Mouse (Mus musculus) lung, postnatal 0 days (tissue): ENCODE data around the gene 1700007K13Rik. TPM values are rescaled to one million over a fixed set of nuclear protein-coding genes. Genes with fewer than 3 reads are reported as not detected.
A peak's percentile ranks its signal among the peaks of the same experiment; 100 is the strongest.

Experiments used
- ATAC-seq: fragments of 200-750 bp; cut with Nextera tagmentation; 2 replicates; pipeline ENCODE4 v1.8.0; 2017; ENCODE audit warnings: moderate library complexity
- DNase-seq: peaks from one replicate; pipeline ENCODE4 v3.0.0-alpha.2; 2016; ENCODE audit warnings: low spot score
- H3K27ac ChIP-seq: fragments of 300-500 bp; sonication (generic); 2 replicates; pipeline ENCODE4 v1.5.1; 2014; ENCODE audit warnings: antibody characterized with exemption, mild to moderate bottlenecking, low read length, mixed read lengths
- H3K27me3 ChIP-seq: fragments of 300-500 bp; sonication (generic); replicated peaks from 2 replicates; pipeline ENCODE4 v1.6.1; 2014; ENCODE audit warnings: low read length, mixed read lengths; ENCODE audit not compliant: insufficient read depth
- H3K36me3 ChIP-seq: fragments of 300-500 bp; sonication (generic); 2 replicates; pipeline ENCODE4 v1.6.1; 2014; ENCODE audit warnings: low read length, mixed read lengths; ENCODE audit not compliant: insufficient read depth
- H3K4me1 ChIP-seq: fragments of 300-500 bp; sonication (generic); 2 replicates; pipeline ENCODE4 v1.6.1; 2014; ENCODE audit warnings: antibody characterized with exemption, low read depth, low read length, mixed read lengths; ENCODE audit not compliant: insufficient read depth
- H3K4me2 ChIP-seq: fragments of 300-500 bp; sonication (generic); replicated peaks from 2 replicates; pipeline ENCODE4 v1.6.1; 2014; ENCODE audit warnings: low read depth, mild to moderate bottlenecking, low read length, moderate library complexity, mixed read lengths
- H3K4me3 ChIP-seq: fragments of 300-500 bp; sonication (generic); 2 replicates; pipeline ENCODE4 v1.5.1; 2014; ENCODE audit warnings: low read depth, low read length
- H3K9ac ChIP-seq: fragments of 300-500 bp; sonication (generic); replicated peaks from 2 replicates; pipeline ENCODE4 v1.6.1; 2014; ENCODE audit warnings: low read depth, mild to moderate bottlenecking
- H3K9me3 ChIP-seq: fragments of 300-500 bp; sonication (generic); 2 replicates; pipeline ENCODE4 v1.6.1; 2016; ENCODE audit warnings: low read length, mixed read lengths
- CTCF ChIP-seq: IDR thresholded peaks from 2 replicates; pipeline ENCODE4 v1.5.1; 2016; ENCODE audit warnings: antibody characterized with exemption, mild to moderate bottlenecking
- EP300 ChIP-seq: IDR thresholded peaks from 2 replicates; pipeline ENCODE4 v1.6.1; 2016; ENCODE audit warnings: antibody characterized with exemption, mild to moderate bottlenecking, control low read depth
- WGBS: fragments of 180-500 bp; shearing (Covaris S2); extraction: QIAGEN DNeasy Blood & Tissue Kit; methylation state at CpG from one replicate; pipeline ENCODE4 v1.1.7; 2014; 5-methylcytosine and 5-hydroxymethylcytosine counted together
- polyA plus RNA-seq: library from polyadenylated mRNA; unstranded; fragments of >200 nt; fragmentation: Nextera tagmentation; extraction: Ambion mirVana; gene quantifications from 2 replicates; pipeline ENCODE4 v1.2.1, GENCODE M21; 2015

Gene 1700007K13Rik
- polyA plus RNA-seq, 1 experiment from 2014 or later = 13.5 TPM

DNA sequence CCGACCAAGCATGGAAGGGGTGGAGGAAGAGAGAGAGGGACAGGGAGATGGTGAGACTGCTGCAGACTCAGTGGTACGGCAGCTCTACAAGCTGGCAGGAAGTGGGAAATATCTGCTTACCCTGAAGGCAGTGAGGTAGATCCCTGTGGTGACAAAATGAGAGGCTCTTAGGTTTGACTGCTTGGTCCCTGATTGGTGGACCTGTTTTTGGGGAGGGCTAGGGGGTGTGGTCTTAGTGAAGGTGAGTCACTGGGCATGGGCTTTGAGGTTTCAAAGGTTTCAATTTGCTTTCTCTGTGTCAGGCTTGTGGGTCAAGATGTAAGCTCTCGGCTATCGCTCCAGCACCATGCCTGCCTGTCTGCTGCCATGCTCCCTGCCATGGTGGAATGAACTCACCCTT is 21.1 kb downstream of the 1700007K13Rik start:
- 81% methylated on average over 4 of the region's 4 CpGs for WGBS
- no peak overlapping the region for H3K4me3 ChIP-seq

DNA sequence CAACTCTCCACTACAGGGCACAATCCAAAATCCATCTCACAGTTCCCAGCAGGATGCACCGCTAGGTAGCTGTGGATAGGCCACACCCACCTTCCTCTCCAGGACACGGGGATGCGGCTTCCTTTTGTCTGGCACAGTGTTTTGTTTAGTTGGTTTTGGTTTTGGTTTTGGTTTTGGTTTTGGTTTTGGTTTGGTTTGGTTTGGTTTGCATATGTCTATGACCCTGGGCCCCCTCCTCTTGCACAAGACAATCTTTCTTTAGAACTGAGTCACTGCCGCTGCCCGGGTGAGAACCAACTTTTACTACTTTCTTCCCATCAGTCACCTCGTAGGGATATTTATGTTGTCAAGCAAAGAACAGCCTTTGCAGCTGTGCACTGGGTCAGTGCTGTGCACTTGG is 25.3 kb downstream of the 1700007K13Rik start:
- Histone ChIP-seq H3K9me3 (no peaks in the 10 kb centered on the region), H3K4me3 (no peak overlapping the region), H3K9ac (no peak overlapping the region), H3K27ac (no peak overlapping the region), H3K36me3 (no peaks in the 10 kb centered on the region), H3K27me3 (no peaks in the 10 kb centered on the region), H3K4me2 (no peak overlapping the region), H3K4me1 (no peaks in the 10 kb centered on the region)
- TF ChIP-seq EP300 (no peak), CTCF (no peak)
- DNase-seq (no peak), ATAC-seq (no peak)
- 61% methylated on average over 6 of the region's 6 CpGs for WGBS

More for the DNA sequence above, 21.1 kb downstream of the 1700007K13Rik start:
- no peak overlapping the region for H3K4me2 ChIP-seq
- H3K4me1 ChIP-seq = no peaks in the 10 kb centered on the region
- H3K36me3 ChIP-seq = no peaks in the 10 kb centered on the region
- no peak overlapping the region for H3K27ac ChIP-seq
- no peak overlapping the region for H3K9ac ChIP-seq
- TF ChIP-seq CTCF (no peak), EP300 (no peak)
- no peaks in the 10 kb centered on the region for H3K9me3 ChIP-seq
- no peak for DNase-seq
- no peaks in the 10 kb centered on the region for H3K27me3 ChIP-seq
- ATAC-seq = no peak

DNA sequence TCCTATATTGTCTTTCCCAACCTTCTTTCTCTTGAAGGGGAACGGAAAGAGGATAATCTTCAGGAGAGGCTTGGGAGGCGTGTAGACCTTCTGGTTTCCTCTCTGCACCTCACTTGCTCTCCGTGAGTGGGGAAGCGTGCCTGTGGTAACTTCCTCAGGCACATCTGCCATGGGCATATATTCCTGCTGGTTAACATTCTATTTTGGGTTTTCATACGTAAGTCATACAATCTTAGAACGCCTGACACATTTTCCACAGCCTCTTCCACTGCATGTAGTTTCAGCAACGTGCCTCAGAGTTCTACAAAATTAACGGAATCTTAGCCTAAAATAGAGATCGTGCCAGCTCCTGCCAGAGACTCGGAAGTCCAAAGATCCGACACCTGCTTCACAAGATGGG is 30.7 kb downstream of the 1700007K13Rik start:
- H3K9ac ChIP-seq = no peak overlapping the region
- H3K36me3 ChIP-seq = no peaks in the 10 kb centered on the region
- TF ChIP-seq EP300 (no peak), CTCF (no peak)
- no peak overlapping the region for H3K4me3 ChIP-seq
- no peak for ATAC-seq
- no peaks in the 10 kb centered on the region for H3K4me1 ChIP-seq
- no peaks in the 10 kb centered on the region for H3K27me3 ChIP-seq
- 81% methylated on average over 11 of the region's 11 CpGs for WGBS
- no peak overlapping the region for H3K4me2 ChIP-seq
- no peak for DNase-seq
- no peak overlapping the region for H3K27ac ChIP-seq
- H3K9me3 ChIP-seq = no peaks in the 10 kb centered on the region

GRCm38 (mm10) chr2:28433512-28433911 is 32.6 kb downstream of the 1700007K13Rik start:
- Histone ChIP-seq H3K27me3 (no peaks in the 10 kb centered on the region), H3K27ac (no peak overlapping the region), H3K9ac (no peak overlapping the region), H3K4me2 (no peak overlapping the region), H3K4me3 (no peak overlapping the region), H3K9me3 (no peaks in the 10 kb centered on the region), H3K36me3 (no peaks in the 10 kb centered on the region), H3K4me1 (no peaks in the 10 kb centered on the region)
- ATAC-seq (no peak), DNase-seq (peak; percentile 24)
- 0% methylated on average over 1 of the region's 2 CpGs for WGBS
- TF ChIP-seq CTCF = no peak
- no peak for TF ChIP-seq EP300

DNA sequence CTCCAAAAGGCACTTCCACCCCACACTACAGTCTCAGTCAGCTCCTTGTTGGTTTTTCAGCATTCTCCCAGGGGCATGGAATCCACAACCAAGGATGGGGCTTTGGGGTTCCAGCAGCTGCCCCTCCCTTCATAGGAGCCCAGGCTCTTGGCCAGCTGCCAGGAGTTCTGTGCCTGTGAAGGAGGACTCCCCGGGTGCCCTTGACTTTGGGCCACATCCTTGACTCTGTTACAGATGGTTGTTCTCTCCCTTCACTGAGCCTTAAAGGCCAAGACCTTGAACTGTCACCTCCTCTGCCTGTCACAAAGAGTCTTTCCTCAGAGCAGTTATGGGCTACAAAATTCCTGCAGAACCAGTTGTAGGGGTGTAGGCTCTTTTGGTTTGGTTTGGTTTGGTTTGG is 33.3 kb downstream of the 1700007K13Rik start:
- ATAC-seq = peak; percentile 67
- Histone ChIP-seq H3K9ac (no peak overlapping the region), H3K4me2 (no peak overlapping the region), H3K27me3 (no peaks in the 10 kb centered on the region), H3K9me3 (no peaks in the 10 kb centered on the region), H3K4me1 (no peaks in the 10 kb centered on the region), H3K27ac (peak overlapping the region; percentile 51; the same call in 1 of the 2 replicates), H3K4me3 (no peak overlapping the region), H3K36me3 (no peaks in the 10 kb centered on the region)
- WGBS = 0% methylated on average over 1 of the region's 1 CpGs
- TF ChIP-seq CTCF (no peak), EP300 (no peak)
- peak; percentile 51 for DNase-seq

- Histone ChIP-seq H3K4me3 (no peak overlapping the region), H3K36me3 (no peaks in the 10 kb centered on the region), H3K4me2 (no peak overlapping the region), H3K4me1 (no peaks in the 10 kb centered on the region), H3K9me3 (no peaks in the 10 kb centered on the region), H3K27ac (no peak overlapping the region), H3K27me3 (no peaks in the 10 kb centered on the region), H3K9ac (no peak overlapping the region)
- WGBS = 37% methylated on average over 6 of the region's 6 CpGs
- ATAC-seq = peak; percentile 38
- DNase-seq = peak; percentile 20
- TF ChIP-seq CTCF (no peak), EP300 (no peak)
These were observed 35.3 kb downstream of the 1700007K13Rik start for GRCm38 (mm10) chr2:28430846-28431245.

DNA sequence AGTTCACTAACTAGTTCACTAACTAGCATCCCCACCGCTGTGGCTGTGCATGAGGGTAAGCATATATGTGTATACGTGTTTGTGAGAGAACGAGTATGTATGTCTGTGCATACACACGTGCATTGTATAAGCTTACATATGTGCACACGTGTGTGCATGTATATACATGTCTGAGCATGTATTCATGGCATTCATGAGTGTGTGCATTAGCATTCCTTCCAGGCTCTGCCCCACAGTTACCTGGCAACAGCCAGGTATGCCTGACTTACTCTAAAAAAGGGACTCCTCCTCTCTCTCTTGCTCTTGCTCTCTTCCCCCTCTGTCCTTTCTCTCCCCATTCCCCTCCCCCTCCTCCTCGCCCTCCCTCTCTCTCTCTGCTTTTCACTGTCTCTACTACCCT is 38.9 kb downstream of the 1700007K13Rik start:
- no peaks in the 10 kb centered on the region for H3K36me3 ChIP-seq
- no peak overlapping the region for H3K4me2 ChIP-seq
- 81% methylated on average over 6 of the region's 6 CpGs for WGBS
- H3K27me3 ChIP-seq = no peaks in the 10 kb centered on the region
- H3K4me1 ChIP-seq = no peaks in the 10 kb centered on the region
- no peak for ATAC-seq
- no peaks in the 10 kb centered on the region for H3K9me3 ChIP-seq
- no peak for TF ChIP-seq EP300
- no peak for TF ChIP-seq CTCF
- H3K9ac ChIP-seq = no peak overlapping the region
- DNase-seq = no peak
- H3K27ac ChIP-seq = no peak overlapping the region
- H3K4me3 ChIP-seq = no peak overlapping the region
